Mouse (Mus musculus): ENCODE measurements around the gene Tmem176a.
A peak's percentile ranks its signal among the peaks of the same experiment; 100 is the strongest.
"Not testable (repeated sequence)": the region's sequence is repeated elsewhere in the genome, so short reads cannot be mapped to it uniquely, and the experiment has no call there.

Tmem176a gene

DNA sequence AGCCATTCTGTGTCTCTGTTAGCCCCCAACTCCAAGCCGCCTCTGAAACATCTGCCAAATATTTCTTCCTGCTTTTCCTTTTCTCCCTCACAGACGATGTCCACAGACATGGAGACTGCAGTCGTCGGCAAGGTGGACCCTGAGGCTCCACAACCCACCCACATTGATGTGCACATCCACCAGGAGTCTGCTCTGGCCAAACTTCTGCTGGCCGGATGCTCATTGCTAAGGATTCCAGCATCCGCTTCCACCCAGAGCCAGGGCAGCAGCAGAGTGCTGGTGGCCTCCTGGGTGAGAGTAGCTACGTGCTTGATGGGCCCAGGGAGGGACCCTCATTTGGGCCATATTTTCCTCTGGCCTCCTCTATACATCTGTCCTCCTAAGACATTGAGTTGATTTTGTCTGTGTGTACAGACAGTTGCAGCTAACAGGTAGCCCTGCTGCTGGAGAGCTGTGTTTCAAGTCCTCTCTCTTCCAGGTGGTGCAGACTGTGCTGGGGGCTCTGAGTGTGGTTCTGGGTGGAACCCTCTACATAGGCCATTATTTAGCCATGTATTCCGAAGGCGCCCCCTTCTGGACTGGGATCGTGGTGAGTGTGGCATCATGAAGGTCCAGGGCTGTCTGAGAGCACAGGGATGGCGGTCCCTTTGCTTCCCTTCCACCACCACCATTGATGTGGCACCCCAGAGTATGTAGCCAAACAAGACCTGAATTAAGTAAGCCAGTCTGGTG is 1.6 kb downstream of the Tmem176a start:
- DNase-seq: no peak

DNA sequence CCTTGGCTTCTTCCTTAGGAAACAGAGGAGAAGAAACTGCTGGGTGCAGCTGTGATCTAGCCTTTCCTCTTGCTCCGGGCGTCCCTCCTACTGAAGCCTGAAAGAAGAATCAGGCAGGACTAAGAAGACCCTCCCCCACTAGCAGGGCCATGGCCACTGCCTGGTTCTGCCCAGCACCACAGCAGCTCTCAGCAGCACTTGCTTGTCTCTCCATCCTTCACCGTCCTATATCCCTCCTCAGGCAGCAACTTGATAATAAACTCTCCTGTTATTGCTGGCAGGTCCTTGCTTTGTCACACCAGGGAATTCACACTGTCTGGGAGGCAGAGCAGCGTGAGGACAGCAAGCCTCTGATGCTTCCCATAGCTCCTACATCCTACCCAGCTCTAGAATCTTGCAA is 4.4 kb downstream of the Tmem176a start:
- no peak for DNase-seq

DNA sequence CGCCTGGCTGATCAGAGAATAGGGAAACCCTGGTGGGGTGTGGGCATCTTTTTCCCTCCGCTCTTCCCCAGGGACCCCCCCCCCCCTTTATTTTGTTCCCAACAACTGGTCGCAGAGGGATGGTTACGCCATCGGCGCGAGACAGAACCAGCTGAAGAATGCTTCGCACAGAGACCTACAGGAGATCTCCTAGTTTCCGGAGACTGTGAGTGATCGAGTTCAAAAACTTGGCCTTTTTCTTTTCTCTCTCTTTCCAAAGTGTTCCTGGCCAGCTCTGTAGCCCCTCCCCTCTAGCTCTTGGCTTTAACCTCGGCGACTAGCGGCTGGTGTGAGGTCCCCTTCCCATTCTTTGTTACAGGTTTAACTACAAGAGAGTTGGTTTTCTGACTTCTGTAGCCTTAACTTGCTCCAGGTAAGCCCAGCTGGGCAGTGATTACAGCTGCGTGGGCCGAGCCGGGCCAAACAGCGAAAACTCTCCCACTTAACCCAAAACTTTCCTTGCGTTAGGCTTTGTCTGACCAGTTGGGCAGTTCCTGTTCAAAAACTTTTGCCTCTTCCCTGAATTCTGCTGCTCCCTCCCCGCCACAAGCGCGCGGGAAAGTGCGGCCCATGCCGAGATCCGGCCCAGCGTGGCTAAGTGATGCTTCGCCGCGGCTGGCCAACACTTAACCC is 11.2 kb downstream of the Tmem176a start:
- DNase-seq: no peak

DNA sequence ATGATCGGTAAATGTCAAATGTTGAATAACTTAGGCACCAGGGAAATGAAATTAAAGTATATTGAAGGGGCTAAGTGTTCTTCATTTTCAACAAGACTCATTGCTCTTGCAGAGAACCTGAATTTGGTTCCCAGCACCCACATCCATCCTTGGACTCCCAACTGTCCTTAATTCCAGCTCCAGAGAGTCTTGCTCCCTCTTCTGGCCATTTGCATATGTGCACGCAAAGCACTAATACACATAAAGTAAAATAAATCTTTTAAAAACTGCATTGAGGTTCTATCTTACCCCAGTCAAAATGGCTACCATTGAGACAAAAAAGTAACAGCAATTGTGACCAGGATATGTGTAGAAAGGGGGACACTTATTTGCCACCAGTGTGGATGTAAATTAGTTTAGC is 13.4 kb downstream of the Tmem176a start:
- DNase-seq: no peak

DNA sequence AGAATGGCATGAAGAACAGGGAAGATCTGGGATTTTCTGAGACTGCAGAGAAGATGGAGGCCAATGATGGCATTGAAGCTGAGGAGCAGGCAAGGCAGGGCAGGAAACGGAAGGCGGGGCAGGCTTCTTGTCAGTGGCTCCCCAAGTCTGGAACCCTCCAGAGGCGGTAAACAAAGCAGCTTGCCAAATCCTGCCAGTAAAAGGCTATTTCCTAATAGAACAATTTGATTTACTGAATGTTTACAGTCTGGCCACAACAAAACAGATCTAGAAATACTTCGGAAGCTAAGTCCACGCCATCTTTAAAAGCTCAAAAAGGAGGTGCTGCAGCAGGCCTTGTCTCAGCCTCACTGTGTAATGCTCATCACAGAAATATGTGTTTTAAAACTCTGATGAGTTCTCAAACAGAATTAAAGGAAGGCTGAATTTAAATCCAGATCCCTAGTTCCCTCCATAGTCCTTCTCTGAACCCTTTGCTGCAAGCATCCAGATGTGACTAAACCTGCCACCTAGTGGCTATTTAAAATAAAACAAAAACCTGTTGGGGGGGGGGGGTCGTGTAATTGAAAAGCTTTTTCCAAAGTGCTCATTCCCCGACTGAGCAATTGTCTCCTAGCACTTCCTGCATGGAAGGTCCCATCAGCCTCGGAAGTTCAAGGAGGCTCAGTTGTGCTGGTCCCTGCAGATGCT is 17.0 kb downstream of the Tmem176a start:
- no peak for DNase-seq

DNA sequence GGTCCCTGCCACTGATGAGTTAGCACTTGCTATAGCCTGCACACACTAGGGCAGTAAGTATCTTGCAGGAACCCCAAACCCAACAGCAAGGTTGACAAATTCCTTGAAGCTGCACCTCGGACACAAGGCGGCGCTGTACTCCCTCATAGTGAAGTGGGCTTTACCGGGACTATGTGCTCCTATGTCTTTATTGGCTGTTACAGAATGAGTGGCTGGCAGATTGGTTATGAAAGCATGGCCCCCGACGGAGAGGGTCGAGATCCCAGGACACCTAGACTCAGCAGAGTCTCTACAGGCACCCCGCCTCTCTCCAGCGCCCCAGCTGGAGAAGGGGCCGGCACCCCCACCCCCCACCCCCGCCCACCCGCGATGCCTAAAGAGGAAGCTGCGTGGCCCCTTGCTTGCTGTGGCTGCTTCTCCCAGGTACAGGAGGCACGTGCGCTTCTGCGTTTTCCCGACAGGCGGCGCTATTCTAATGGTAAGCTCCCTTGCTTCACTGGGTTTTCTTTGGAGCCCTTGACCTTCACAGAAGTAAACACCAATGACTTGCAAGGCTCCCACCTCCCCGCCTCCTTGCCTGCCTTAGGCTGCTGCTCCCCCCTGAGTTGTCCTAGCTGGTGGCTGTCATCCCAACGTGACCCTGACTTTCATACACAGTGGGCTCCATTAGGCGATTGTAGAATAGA is 19.6 kb downstream of the Tmem176a start:
- peak; percentile 27 for DNase-seq

DNA sequence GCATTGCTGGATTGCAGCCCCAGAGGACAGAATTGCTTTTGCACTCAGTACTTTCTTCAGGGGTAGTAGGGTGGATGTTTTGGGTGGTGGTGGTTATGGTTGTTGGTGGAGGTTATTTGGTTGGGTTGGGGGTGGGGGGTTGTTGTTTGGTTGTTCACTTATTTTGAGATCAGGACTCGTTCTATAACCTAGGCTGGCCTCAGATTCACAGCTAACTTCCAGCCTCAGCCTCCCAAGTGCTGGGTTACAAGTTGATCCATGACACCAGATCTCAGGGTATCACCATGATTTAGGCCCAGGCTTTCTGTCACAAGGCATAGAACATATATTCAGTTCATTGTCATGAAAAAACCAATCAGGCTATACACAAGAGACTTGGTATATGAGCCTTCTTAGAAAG is 20.1 kb downstream of the Tmem176a start:
- no peak for DNase-seq

DNA sequence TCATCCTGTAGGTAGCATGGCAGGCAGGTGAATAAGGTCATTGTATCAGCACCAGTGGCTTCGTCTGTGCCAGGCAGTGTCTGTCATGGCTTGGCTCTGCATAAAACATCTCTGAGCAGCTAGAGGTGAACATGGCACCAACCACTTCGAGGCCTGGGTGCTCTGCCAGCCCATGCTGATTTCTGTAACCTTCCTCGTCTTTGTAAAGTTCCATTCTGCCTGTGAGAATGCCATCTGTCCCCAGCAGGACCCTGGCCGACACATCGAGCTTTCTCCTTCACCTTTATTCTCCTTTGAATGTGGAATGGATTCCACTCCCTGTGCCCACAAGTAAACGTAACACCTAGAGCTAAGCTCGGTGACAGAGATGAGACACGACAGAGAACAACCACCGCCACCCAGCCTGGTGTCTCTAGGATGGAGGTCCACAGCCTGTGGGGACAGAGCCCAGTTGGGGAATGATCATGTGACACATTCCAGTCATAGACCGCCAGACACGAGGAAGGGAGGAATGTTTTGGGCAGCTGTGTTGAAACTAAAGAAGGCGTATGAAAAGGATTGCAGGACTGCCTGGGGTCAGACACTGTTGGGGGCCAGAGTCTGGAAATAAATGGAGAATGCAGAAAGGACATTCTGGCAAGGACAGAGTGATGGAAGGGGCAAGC is 21.0 kb downstream of the Tmem176a start:
- no peak for DNase-seq

DNA sequence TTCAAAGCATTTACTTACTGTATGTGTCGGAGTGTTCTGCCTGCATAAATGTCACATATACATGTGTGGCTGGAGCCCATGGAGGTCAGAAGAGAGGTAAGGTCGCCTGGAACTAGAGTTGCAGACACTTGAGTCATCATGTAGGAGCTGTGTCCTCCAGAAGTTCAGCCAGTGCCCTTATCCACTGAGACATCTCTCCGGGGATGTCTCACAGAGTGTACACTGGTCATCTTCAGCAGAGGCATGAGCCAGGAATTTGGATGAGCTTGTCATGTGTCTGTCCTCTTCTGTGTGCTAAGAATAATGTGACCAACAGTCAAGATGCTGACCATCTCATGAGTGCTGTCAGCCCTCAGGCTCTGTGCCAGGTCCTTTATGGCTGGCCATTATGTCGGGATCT is 22.1 kb downstream of the Tmem176a start:
- DNase-seq: no peak

DNA sequence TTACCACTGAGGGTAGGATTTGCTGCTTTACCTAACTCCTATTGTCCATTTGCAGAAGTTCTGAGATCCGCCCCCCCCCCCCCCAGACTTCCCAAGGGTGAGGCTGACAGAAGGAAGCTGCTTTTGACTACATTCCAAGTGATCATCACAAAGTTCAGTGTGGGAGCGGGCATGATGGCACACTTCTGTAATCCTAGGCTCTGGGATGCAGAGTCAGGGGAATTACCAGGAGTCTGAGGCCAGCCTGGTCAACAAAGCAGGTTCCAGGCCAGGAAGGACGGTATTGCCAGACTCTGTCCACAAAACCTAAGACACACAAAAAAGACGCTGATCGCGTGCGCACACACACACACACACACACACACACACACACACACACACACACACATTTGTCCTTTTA is 22.8 kb downstream of the Tmem176a start:
- no peak for DNase-seq

DNA sequence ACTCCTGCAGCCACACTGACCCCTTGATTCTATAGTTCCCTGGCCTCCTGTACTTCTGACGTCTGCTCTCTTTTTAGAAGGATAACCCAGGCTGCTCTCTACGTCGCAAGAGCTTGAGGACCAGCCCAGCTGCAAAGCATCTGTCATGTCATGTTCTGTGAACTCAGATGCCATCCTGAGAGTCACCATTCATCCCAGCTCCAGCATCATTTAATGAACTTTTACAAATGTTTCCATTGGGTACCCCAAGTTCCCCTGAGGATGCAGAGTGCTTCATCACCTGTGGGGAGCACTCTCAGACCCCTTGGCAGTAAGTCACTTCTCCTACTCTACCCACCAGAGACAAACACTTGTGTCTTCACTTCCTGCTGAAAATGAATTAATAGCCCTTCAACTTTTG is 23.5 kb downstream of the Tmem176a start:
- DNase-seq: no peak

DNA sequence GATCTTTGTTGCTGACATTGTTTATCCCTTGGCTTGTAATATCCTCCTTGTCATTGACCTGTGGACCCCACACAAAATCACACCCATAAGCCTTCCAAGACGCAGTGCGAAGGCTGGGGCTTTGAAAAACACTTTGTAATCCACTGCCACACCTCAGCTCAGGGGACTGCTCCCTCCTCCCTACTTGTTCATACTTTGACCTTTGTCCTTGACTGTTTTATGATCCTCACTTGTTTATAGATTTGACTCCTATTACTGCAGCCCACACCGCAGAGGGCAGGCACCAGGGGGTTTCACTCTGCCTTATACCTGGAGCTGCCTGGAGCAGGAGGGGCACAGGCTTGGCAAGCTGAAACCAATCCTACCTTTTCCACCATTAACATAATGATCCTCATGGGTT is 24.0 kb downstream of the Tmem176a start:
- no peak for DNase-seq

DNA sequence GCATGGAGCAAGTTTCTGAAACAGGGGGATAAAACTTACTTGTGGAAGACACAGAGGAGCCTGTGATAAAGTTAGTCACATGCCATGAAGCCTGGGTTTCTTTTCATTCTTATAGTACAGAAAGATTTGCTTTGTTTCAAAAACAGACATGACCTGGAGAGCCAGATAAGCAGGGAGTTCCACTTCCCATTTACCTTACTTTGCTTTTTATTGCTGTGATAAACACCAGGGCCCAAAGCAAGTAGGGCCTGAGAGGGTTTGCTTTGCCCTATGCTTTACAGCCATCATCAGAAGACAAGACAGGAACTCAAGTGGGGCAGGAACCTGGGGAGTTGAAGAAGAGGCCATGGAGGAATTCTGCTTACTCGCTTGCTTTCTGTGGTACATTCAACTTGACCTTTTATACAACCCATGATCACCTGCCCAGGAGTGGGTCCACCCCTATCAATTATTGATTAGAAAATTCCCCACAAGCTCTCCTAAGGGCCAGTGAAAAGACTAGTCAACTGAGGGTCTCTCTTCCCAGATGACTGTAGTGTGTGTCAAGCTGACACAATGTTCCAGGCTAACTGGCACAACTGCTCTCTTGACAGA is 24.5 kb downstream of the Tmem176a start:
- no peak for DNase-seq

DNA sequence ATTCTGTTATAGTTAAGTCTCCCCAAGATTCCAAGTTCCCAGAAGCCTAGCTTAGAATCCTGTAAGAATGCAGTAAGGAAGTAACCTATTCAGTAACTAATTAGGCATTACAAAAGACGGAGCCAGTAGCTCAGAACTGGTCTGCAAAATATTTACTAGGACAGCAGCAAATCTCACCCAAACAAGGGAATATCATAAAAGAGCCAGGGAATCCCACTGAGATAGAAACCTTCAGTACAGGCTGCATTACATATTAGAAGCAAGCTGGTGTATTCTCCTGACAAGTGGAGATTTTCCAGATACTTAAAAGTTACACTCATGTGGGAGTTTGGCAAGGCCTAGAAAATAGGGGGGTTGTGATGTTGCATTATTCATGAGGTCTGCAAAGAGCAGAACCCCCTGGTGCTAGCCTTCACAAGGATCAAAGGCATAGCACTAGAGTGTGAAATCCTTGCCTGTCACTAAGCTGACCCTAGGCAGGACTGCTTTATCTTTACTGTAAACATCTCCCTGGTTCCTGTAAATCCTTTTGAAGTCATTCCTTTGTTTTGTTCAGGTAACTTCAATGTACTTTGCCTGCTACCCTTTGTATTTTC is 25.7 kb downstream of the Tmem176a start:
- not testable (repeated sequence) for DNase-seq

DNA sequence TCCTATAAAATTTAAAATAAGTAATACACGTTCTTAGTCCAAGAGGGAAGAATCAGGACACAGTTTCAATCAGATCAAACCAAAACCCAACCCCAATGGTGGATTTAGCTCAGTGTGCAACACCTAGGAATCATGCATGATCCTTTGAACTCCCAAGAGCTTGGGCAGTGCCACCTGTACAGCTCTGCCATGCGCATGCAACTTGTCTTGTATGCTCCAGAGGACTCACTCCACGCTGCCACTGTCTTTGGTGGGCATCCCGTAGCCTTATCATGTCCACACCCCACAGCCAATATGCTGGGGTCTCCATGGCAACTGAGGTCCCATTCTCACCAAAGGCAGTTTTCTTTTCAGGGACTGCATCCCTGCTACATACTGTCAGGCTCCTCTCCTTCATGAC is 26.4 kb downstream of the Tmem176a start:
- DNase-seq: no peak

DNA sequence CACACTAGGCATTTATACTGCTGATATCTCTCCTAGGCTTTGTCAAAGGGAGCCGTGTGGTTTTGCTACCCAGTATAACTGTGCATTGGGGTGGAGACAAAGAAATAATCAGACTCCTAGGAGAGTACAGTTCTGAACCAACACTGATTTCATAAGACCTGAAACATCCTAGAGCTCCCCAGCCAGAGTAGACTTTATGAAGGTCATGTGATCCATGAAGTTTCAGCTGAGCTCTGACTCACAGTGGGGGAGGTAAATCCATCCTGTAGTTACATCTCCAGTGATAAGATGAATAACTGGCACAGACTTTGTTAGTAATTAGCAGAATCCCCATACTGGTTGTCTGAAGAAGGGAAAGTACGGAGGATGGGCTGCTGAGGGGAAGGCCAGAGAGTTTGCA is 29.1 kb downstream of the Tmem176a start:
- no peak for DNase-seq

DNA sequence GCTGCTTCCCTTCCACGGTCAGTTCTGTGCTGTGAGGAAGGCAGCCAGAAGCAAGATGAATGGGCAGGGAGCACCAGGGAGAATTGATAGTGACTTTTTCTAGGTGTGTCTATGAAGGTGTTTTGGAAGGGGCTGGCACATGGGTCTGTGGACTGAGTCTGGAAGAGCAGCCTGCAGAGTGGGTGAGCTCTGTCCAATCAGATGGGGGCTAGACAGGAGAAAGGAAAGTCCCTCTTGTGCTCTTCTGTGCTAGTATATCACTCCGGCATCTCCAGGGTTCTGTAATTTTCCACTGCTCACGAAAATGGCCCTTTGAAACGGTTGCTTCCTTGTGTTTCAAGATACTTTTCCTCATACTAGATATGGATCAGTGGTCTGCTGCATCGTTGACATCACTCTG is 31.9 kb downstream of the Tmem176a start, which contains the start of gene Aoc1:
TSS of gene Aoc1 (plus strand) at position 301 of the 400 bp plus-strand sequence.
- DNase-seq: no peak

DNA sequence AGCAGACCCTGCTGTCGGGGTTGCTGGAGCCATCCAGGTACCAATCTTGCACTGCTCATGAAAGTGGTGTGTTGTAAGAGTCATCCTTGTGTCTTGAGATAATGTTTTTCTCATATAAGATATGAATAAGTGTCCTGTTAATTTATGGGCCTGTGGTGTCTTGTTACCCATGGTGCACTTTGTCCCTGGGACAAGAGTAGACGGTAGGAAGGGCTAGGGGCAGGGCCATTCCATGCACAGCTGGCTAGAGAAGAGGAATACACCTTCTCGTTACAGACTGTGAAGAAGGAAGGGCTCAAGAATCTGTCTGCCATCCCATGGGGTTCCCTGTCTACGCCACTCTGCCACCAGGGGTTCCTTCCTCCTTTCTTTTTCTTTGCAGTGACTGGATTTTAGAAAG is 33.9 kb downstream of the Tmem176a start:
- DNase-seq: no peak

DNA sequence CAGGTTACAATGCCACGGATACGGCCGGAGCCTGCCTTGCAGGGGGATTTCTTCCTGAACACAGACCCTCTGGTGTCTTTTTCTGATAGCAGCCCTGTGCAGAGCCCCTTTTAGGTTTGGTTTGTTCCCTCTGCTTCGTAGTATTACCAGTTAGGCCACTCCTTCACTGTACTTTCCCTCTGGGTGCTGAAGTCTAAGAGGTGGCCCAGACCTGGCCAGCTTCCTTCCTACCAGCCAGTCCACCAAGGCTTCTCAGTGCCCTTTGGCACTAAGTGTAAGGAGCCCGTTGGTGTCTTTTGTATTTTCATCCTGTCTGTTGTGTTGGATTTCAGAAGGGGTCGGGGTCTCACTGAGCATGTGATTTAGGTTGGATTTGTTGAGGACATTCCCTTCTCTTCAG is 34.8 kb downstream of the Tmem176a start:
- no peak for DNase-seq

DNA sequence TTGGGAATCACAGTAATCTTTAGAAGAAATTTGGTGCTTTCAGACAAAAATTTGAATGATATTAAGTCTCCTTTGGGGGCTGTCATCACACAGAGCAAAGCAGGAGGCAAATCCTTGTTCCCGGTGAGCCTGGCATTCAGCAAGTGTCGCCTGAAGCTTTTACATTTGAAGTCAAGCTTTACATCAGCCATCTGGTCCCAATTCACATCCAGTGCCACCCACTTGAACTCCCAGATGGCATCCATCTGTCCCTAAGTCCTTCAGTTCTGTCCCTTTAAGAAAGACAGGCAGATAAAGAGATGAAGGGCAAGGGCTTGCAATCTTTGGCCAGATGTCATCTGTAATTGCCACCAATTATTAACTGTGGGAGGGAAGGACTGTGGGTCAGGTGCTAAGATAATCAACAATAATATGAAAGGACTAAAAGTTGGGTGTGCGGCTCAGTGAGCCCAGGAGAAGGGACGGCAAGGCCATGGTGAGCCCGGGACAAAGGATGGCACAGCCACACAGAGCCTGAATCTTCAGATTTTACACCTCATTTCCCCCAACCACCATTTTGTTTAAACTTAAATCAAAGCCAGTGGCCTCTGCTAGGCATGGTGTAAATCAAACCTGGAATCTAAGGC is 35.9 kb downstream of the Tmem176a start:
- DNase-seq: no peak

DNA sequence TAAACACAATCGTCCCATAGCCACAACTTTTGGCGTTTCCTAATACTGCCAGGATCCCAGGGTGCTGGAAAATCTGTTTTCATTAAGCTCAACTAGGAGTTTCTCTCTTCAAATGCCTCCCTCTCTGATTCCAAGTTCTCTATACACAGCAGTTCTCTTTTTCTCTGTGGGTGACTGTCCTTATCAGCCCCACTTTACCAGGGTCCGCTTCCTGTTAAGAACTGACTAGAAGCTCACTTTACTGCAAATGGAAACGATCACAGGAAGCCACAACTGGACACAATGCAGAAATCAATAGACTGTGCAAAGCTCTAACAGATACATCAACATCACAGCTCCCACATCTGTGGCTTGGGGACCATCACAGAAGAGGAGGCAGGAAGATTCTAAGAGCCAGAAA is 53.5 kb downstream of the Tmem176a start:
- no peak for DNase-seq

All from right cerebral cortex, postnatal 25 days (tissue).